Mouse (Mus musculus): Measurements from ENCODE around the gene Pdzk1ip1.

GRCm38 (mm10) chr4:115086257-115086656 lies 2.3 kb upstream of the Pdzk1ip1 start:
- no peak for TF ChIP-seq GATA1 (IDR thresholded peaks at IDR 0.05; ENCODE audit: low read length)
- TF ChIP-seq TAL1 (IDR thresholded peaks at IDR 0.05; ENCODE audit: low read length): no peak
